Mouse (Mus musculus): ENCODE data around the gene Serpina3g.

Gene Serpina3g

DNA sequence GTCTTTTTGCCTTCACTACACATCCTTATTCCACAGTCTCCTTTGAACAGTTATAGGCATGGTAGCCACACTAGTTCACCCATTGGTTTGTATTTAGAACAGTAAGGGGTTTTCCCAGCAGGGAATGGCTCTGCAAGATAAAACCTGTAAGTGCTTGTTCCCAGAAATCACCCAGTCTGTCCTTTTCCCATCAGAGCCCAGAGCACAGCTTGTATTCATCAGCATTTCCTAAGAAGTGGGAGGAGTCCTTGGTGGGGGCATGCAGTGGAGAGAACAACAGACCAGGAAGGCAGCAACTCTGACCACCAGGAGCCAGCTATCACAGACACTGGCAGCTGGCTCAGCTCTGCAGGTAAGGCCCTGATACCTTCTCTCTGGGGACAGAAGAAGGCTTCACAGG lies 26.8 kb downstream of the Serpina3g start, which contains the start of gene Serpina3i:
TSS of gene Serpina3i (plus strand) at position 260 of the 400 bp plus-strand sequence.
- POLR2A ChIA-PET: interaction anchor here in 3 of 4 experiments (0.8 to 2.3 kb wide), 11 partner anchors 8 to 155 kb away, joined by 3 to 14 read pairs (median 4); no protein-coding TSS in a partner anchor
- CTCF ChIA-PET: interaction anchor here in 2 of 4 experiments (0.6 to 1.1 kb wide), 3 partner anchors 155 to 1465 kb away, joined by 3 to 8 read pairs (median 3); no protein-coding TSS in a partner anchor

DNA sequence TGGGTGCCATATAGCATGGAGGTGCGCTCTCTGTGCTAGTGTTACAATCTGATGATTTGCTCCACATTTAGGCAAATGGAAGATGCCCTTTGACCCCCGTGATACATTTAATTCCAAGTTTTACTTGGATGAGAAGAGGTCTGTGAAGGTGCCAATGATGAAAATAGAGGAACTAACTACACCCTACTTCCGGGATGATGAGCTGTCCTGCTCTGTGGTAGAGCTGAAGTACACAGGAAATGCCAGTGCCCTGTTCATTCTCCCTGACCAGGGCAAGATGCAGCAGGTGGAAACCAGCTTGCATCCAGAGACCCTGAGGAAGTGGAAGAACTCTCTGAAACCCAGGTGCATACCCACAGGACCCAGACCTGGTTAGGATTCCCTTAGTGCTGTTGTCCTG lies 30.3 kb downstream of the Serpina3g start:
- POLR2A ChIA-PET: interaction anchor here in 1 of 4 experiments (1.1 kb wide), 1 partner anchor 19 kb away, joined by 4 read pairs; no protein-coding TSS in a partner anchor

DNA sequence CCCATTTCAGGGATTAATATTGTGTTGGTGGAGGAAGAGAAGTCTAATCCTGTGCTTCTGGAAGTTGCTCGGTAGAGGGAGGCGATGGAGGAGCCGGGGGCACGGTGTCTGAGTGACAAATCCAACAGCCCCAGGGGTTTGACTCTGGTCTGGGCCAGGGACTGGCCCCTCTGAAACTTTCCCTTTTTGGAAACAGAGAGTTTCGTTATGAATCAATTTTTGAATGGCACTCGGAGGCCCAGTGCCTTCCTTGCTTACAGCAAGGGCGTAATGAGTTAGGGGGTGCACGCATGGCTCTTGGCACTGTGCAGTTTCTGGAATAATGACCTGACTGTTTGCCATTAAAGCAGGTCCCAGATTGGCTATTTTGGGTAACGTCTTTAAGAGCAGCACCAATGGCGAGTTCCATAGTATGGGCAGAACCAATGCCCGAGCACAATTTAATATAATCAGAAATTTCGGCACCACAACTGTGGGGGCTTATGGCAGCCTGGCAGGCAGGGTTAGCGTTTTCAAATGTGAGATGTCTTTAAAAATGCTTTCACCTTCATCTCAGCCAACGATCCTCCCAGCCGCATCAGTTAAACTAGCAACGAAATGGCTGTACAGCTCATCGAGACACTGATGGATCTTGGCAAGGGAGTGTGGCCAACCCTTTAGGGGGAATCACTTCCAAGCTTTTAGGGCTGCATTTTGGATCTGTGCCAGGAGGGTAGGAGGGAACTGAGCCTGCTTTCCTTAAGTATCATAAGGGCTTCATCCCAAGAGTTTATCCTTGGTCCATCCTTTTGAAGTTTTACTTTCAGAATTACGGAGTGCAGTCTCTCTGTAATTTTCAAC lies 42.4 kb downstream of the Serpina3g start:
- ChIA-PET POLR2A (interaction anchor here in 1 of 4 experiments (1.4 kb wide), 1 partner anchor 31 kb away, joined by 3 read pairs; no protein-coding TSS in a partner anchor), CTCF (no interaction called here)

More for the DNA sequence above, 30.3 kb downstream of the Serpina3g start:
- CTCF ChIA-PET: no interaction called here

DNA sequence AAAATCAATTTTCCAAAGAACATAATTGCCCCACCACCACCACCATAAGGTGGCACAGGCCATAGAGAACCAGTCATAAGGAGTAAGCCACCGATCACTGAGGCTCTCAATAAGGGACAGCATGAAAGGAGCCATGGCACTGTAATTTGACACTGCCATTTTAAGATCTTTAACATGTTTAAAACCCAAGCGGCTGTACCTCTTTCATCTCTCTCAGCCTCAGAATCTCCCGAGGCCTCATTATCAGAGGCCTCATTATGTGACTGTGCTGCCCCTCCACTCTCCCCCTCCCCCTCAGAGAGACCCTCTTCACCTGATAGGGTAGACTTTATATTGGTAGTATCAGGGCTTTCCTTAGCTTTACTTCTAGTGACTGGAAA lies 43.0 kb downstream of the Serpina3g start:
- ChIA-PET POLR2A (interaction anchor here in 1 of 4 experiments (1.4 kb wide), 1 partner anchor 31 kb away, joined by 3 read pairs; no protein-coding TSS in a partner anchor), CTCF (no interaction called here)

DNA sequence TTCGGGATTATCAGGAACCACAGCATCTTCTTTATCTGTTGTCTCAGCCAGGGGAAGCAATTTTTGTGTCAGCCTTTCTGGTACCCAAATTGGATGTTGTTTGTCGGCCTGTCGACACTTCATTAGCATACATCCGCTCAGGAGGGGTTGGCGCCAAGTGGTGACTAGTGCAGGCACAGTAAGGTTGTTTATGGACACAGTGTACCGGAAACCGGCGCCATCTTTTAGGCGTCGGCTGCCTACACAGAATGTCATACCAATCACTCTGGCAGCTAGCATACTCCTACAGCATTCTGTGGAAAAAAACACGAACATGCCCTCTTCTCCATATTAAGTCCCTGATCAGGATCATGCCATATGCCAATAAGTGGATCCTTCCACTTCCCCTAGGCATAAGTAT lies 47.3 kb downstream of the Serpina3g start:
- ChIA-PET POLR2A (no interaction called here), CTCF (no interaction called here)

DNA sequence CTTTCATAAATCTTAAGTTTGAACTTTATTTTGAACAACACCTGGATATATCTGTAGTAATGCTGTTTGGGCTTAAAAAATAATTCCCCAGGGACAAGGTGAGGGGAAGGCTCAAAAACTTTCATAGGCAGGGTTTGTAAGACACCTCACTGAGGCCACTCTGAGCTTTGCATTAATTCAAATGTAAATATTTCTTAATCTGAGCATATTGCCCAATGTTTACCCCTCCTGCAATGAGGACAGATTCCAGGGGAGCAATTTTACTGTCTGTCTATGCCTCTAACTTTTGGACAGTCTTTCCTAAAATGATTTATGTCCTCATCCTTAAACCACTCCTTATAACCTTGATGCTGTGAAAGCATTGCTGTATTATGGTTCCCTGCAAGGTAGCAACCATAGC lies 52.3 kb downstream of the Serpina3g start:
- ChIA-PET CTCF (interaction anchor here in 1 of 4 experiments (0.5 kb wide), 1 partner anchor 189 kb away, joined by 3 read pairs; no protein-coding TSS in a partner anchor), POLR2A (no interaction called here)

DNA sequence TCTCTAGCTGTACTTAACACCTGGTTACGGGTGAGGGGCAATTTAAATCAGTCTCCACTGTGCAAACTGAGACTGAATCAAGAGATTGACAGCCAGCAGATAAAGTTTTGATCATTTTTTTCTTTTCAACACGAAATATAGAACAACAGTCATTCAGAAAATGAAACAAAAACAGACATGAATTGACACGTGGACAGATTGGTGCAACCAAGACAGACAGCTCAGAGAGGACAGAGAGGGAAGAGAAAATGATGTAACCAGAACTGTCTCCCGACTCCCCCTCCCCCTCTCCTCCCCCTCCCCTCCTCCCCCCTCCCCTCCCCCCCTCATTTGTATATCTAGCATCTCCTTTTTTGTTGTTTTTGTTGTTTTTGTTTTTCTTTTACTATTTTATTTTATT lies 53.8 kb downstream of the Serpina3g start:
- CTCF ChIA-PET: interaction anchor here in 1 of 4 experiments (1.5 kb wide), 1 partner anchor 129 kb away, joined by 3 read pairs; no protein-coding TSS in a partner anchor
- POLR2A ChIA-PET: no interaction called here

All from embryonic stem cell, embryonic (primary cell).